Mouse (Mus musculus): Measurements from ENCODE around the gene Smtn.
A peak's percentile ranks its signal among the peaks of the same experiment; 100 is the strongest.

The Smtn gene

DNA sequence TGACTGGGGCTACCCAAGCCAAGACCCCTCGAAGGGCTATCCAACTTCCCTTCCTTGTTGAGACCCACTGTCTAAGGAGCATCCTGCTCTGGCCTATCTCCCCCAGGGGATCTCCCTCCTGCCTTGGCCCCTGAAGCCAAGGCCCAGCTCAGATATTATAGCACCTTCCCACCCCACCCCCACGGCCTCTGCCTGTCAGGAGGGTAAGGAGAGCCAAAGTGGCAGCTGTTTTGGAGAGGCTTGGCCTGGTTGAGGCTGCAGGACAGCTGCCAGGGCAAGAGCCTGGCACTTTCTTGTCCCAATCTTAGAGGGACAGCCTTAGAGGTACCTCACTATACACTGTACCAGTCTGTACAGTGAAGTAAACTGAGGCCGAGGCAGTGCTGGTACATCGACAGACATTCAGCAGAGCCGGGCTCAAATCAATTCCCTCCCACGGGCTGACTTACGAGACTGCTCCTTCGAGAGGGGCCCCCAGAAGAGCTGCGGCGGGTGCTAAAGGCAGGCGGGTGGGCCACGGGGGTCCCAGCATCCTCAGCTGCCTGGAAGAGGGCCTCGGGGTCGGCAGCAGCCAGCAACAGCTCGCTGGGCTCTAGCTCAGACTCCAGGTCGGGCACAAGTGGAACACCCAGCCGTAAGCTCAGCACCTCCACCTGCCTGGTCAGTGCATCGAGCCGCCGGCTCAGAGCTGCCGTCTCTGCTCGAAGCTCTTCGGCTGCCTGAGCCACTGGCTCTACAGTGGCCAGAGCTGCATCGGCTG lies 13.3 kb downstream of the Smtn start:
- no peak for DNase-seq

- no peak for DNase-seq
These were observed 14.2 kb downstream of the Smtn start for GRCm38 (mm10) chr11:3526207-3526606.

DNA sequence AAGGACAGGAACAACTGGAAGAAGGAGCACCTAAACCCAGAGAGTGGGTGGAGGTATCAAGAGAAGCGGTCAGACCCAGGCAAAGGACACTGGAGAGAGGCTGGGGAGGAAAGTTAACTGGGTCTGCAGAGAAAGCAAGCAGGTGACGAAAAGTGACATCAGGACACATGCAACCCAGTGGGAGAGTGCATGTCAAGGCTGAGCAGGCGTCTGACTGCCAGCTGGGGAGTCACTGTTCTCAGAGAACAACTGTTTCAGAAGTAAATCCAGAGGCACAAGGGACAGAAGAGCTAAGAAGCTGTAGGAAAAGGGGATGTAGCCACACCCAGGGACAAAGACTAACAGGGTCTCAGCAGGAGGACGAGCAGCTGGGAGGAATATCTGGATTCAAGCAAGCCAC lies 14.9 kb downstream of the Smtn start:
- no peak for DNase-seq

- no peak for DNase-seq
These were observed 16.4 kb downstream of the Smtn start for GRCm38 (mm10) chr11:3523840-3524582.

DNA sequence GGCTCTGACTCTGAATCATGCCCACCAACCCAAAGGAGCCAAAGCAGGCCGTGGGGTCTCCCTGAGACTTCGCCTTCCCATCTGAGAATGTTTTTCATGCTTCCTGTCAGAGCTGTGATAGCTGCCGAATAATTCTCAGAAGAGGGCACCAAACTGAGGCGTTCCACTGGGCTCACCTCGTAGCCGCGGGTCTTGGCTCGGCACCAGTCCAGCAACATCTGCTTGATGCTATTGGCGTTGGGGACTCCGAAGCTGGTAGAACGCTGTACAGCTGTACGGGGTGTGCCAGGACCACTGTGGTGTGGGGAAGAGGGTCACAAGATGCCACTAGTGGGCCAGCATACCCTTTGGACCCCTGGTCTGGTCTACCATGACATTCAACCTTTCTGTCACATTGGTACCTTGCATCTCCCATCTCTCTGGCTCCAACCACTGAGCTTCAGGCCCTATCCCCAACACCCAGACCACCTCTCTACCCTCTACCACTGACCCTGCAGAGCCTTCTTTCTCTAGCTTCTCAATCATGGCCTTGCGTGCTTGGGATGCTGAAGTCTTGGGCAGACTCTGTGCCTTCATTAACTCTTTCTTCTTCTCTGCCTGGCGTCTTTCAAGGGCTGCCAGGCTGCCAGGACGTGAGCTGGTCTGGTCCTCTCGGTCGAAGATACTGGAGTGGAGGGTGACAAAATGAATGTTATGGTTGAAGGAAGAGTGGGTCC lies 18.0 kb downstream of the Smtn start:
- no peak for DNase-seq

DNA sequence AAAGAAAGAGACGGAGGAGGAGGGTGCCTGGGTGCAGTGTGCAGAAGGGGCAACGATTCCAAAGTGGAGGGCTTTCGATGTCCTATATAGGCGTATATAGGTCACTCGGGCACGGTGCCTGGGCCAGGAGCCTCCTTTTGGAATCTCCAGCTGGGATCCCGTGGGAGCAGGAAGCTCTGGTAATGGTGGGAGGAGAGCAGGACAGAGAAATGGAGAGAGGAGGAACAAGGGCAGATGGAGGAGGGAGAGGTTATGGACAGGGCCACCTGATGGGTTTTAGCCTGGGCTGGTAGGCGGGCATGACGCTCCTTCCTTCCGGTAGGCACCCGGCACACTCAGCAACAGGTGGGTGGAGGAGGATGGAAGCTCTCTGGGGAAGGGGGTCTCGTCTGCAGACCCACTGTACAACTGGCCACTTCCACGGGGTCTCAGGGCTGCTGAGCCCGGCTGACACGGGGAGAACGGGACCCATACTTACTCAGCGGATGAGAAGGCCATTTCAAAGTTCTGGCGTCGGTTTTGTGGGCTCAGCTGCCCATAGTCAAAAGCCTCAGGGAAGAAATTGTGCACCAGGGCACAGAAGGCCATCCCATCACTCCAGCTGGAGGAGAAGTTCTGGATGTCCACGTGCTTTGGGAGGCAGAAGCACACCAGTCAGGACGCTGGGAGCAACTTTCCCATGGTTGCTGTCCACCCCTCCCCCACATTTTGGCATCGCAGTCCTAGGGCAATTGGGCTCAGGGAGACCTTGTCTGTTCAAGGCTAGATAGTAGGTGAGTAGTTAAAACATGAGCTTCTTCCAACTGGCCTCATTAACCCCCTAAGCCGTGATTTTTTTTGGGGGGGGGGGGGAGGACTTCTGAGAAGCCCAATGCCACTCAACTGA lies 18.8 kb downstream of the Smtn start:
- DNase-seq: no peak

DNA sequence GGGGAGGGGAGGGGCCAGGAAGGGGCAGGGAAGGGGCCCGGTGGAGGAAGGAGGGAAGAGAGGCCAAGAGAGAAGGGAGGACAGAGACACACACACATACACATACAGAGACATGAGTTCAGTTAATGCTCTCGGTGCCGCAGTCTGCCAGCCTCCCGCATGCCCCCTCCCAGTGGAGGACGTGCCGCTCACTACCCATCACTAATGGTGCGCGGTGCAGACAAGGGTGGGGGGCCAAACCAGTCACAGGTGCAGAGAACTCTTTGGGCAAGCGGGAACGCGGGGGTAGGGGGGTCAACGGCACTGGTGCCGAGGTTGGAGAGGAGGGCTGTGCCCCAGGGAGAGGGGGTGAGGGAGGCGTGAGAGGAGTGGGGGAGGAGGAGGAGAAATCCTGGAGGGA lies 19.5 kb downstream of the Smtn start:
- DNase-seq: no peak

- no peak for DNase-seq
These were observed 20.5 kb downstream of the Smtn start for GRCm38 (mm10) chr11:3519756-3520398.

- no peak for DNase-seq
These were observed 21.2 kb downstream of the Smtn start for GRCm38 (mm10) chr11:3519051-3519726.

GRCm38 (mm10) chr11:3517846-3518732 lies 22.3 kb downstream of the Smtn start:
- DNase-seq: no peak

GRCm38 (mm10) chr11:3516859-3517845 lies 23.3 kb downstream of the Smtn start:
- DNase-seq: peak; percentile 37

GRCm38 (mm10) chr11:3516121-3516520 lies 24.3 kb downstream of the Smtn start:
- DNase-seq: no peak

GRCm38 (mm10) chr11:3515637-3516036 lies 24.8 kb downstream of the Smtn start:
- DNase-seq: no peak

DNA sequence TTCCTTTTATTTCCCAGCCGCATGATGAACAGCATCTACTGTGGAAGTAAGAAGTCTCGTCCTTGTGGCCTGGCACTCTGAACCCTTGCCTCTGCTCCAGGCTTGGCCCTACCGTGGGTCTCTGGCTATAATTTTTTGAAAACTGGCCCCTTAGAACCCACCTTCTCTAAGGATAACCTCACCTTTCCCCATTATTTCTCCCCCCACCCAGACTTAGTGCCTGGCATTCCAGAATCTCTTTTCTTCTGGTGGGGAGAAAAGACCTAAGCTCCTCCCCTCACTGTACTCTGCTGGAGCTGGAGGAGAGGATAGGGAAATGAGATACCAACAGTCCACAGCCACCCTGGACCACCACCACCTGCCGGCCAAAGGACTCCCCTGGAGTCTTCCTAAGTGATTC lies 25.2 kb downstream of the Smtn start:
- no peak for DNase-seq

DNA sequence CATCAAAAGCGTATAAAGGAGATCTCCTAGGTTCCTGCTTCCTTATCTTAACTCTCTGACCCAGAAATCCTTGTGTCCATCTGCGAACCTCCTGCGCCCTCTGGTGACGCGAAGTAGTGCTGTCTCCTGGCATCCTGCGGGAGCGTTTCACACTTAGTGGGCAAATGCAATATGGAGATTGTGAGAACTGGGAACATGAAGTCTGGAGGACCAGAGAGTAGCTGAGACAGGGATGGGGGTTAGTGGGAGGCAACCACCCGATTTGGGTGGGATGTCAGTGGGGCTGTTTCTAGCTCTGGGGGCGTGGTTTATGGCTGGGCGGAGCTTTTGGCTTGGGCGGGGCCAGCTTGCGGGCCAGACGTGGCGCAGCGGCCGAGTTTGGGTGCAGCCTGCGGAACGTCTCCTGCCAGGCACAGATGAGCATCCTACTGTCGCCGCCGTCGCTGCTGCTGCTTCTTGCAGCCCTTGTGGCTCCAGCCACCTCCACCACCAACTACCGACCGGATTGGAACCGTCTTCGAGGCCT lies 25.8 kb downstream of the Smtn start, which contains the start of gene Selenom:
TSS of gene Selenom (plus strand) at position 156 of the 526 bp plus-strand sequence.
- DNase-seq: peak; percentile 84 to 86

- no peak for DNase-seq
These were observed 27.1 kb downstream of the Smtn start for GRCm38 (mm10) chr11:3513291-3513690.

DNA sequence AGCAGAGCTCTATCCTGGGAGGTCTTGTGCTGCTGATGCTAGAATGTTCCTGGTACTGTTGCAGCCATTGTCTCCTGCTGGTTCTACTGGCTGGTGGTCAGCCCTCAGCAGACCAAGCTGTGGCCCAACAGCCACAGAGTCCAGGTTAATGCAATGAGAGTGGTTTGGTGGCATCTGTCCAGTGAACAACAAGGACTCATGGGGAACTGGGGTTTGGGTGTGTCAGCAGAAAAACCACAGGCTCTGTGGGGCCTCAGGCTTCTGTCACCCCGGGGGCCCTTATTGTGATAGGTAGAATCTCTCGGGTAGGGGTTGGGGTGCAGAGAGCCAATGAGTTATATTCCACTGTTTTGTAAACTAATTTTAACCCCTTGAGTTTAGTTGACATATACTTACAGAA lies 30.1 kb downstream of the Smtn start:
- no peak for DNase-seq

DNA sequence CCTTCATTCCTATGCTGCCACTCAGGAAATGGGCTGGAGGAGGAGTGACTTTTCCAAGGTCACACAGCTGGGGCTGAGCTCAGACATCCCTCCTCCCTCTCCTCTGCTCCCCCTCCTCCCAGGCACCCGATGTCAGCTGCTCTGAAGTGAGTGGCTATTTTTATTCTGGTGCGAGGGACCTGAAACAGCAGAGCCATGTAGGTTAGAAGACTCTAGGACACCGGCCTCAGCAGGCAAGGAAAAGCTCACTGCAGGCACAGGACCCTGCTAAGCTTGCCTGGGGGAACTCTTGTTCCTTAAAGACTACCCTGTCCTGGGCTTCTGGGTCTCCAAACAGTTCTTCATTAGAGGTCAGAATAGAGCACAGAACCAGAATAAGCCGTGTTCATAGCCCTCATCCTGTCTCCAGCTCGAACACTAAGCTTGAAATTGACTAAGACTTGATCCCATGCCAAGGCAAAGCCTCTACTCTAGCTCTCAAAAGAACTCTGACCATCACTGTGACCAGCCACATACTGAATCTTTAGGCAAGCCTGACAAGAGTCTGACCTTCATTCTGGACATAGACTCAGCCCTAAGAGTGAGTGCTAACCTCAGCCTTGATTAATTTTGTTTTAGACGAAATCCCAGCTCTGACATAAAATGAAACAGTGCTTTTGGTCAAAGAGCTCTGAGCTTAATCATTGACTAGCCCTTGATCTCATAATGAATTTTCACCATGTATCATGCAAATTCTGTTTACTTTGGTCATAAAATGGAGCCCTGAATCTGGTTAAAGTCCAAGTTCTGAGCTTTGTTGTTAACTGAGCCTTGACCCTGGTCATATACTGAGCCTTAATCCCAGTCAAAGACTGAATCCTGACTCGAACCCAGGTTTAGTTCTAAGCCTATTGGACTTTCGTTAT lies 31.0 kb downstream of the Smtn start:
- DNase-seq: no peak

All from B cell, adult 2 months (primary cell).